Mouse (Mus musculus): ENCODE results near the gene Gm49661.

The Gm49661 gene

DNA sequence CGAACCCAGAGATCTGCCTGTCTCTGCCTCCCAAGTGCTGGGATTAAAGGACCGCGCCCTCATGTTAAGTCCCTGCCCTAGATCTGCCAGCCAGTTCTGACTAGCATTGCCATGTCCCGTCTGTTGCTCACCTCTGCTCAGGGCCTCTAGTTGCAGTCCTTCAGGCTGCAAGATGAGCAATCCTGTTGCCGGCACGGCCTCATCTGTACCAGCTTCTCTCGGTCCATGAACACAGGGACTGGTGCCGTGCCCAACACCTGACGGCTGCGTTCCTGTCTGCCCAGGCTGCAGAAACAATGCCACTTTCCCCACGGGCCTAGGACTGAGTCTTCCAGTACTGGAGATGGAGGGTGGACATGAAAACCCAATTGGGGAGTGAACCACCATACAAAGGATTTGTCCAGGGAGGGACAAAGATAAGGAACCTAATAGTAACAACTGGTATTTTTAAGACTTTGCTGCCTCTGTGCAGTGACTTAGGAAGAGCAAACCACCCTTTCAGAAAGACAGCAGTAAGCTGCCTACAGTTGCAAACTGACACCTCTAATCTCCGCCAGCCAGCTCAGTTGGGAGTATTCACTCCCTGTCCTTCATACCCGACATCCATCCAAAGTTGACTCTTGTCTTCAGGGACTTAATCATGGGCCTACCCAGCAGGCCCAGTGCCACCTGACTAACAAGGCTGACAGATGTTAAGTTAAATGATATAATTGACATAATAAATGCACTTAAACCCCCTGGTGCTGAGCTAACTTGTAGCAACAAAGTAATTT is 1.5 kb downstream of the Gm49661 start:
- no peak for DNase-seq (ENCODE audit: extremely low spot score, low spot score)

- no peak for DNase-seq (ENCODE audit: extremely low spot score, low spot score)
Observed at GRCm38 (mm10) chr8:84966603-84967002, 2.6 kb downstream of the Gm49661 start.

DNA sequence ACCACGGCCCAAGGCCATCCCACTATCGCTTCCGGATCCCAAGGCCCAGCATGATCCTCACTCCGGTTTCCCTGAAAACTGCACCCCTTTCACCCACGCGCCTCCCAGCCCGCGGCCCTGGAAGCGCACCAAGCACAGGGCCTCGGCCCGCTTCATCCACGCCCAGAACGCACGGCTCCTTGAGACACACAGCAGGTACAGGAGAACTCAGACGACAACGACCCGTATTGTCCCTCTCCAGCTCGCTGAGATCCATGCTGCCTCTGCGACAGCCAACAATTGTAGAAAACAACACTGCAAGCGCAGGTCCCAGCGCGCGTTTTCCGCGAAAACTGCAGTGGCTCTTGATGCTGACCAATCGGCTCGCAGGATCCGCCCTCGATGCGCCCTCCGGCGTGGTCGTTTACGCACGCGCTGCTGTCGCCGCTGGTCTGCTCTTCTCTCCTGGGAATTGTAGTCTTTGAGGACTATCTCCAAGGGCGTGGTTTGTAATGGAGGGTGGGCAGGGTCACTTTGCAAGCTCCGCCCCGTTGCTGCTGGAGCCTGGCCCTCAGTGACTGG is 3.4 kb downstream of the Gm49661 start:
- peak; percentile 91 for DNase-seq (ENCODE audit: extremely low spot score, low spot score)

- DNase-seq (ENCODE audit: extremely low spot score, low spot score) = no peak
Observed at GRCm38 (mm10) chr8:84963952-84964351, 5.3 kb downstream of the Gm49661 start.

GRCm38 (mm10) chr8:84959811-84960210 is 9.4 kb downstream of the Gm49661 start:
- DNase-seq (ENCODE audit: extremely low spot score, low spot score) = no peak

GRCm38 (mm10) chr8:84956768-84957167 is 12.5 kb downstream of the Gm49661 start:
- peak; percentile 79 for DNase-seq (ENCODE audit: extremely low spot score, low spot score)

- no peak for DNase-seq (ENCODE audit: extremely low spot score, low spot score)
Observed at GRCm38 (mm10) chr8:84952612-84953255, 16.5 kb downstream of the Gm49661 start.

DNA sequence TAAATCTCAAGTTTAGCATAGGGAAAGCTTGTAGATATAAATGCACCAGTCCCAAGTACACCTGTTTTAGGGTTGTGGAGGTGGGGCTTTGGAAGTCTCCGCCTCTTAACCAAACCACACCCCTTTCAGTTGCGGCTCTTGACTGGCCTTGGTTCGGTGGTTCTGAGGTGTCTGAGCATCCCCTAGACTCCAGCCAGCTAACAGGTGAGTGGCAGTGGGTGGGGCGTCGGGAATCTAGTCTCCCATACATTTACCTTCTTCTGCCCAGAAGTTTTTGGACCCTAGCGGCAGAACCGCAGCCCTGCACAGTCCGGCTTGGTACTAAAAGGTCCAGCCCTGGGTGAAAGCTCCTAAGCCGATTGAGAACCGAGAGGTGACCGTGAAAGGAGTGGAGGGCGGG is 19.5 kb downstream of the Gm49661 start:
- DNase-seq (ENCODE audit: extremely low spot score, low spot score) = no peak

DNA sequence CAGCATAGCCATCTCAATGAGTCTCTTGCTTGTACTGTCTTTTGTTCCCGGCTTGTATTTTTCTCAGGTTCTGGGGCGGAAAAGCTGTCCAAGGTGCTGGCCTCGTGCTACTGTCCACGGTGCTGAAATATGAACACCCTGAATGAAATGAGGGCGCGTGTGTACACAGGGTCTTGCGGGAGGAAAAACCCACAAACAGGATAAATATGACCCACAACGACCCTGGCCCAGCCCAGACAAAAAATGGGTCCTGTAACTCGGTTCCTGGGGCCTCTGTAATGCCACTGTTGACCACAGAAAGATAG is 22.0 kb downstream of the Gm49661 start:
- peak; percentile 64 for DNase-seq (ENCODE audit: extremely low spot score, low spot score)

DNA sequence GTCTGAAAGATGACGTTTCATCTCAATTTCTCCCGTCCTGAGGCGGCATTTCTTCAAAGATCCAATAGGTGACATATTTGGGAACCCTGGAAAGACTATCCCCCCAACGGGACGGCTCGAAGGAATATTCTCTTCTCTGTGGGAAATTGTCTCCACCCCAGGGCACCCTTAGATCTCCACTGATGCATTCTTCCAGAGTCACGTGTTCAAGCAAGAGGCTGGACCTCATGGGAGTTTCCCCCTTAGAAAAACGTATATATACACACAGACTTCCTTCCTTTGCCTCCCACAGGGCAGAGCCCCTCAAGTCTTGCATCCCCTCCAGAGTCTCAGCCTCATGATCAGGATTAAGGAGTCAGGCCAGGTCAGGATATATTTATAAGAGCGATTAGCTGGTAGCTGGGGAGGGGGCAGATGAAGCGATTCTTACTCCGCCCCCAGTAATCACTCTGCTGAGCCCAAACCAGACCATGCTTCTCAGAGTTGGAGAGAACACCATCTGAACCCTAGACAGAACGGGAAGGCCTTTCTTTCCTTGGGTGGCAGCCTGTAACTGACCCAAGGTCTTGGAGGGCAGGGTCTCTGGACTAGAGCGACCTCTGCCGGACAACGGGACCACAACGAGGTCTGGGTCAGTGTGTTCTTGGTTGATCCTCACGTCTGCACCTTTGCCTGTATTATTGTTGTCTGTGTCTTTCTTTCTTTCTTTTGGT is 22.5 kb downstream of the Gm49661 start, which contains the start of gene Rtbdn:
Rtbdn (plus strand) TSS at position 464 of the 713 bp plus-strand sequence.
- DNase-seq (ENCODE audit: extremely low spot score, low spot score) = peak; percentile 40

DNA sequence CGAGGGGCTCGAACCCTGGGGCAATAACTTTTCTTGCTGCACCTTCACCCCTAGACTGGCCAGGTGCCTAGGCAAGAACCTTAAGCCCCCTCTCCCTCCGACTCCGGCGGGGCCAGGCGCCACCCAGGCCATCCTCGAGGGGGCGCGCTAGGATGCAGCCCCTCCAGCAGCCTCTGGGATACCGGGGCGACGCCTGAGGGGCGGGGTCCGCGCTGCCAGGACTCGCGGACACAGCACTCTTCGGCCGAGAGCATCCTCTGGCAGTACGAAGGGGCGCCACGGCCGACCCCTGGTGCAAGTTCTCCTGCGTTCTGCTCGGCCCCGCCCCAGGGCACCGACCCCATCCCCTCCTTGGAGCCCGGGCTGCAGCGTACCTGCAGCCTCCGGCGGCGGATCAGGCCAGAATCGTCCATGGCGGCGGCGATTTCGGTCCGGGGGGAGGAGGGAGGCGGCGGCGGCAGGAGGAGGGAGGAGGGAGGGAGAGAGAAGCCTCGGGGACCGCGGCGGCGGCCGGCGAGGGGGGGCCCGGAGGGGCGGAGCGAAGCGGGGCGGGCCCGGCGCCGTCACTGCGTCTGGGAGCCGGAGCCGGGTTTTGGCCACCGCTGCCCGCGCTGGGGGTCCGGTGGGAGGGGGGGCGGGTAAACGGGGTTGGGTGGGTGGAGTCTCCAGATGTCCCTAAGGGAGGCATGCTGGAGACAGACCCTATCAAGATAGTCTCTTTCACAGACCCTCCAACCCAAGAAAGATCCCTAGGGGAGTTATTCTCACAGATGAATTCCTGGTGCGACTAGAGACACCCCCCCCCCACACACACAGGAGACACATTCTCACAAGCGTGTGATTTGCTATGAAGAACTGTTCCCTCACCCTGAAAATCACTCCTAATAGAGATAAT is 23.4 kb downstream of the Gm49661 start:
- peak; percentile 51 for DNase-seq (ENCODE audit: extremely low spot score, low spot score)

- DNase-seq (ENCODE audit: extremely low spot score, low spot score) = peak; percentile 32
Observed at GRCm38 (mm10) chr8:84945235-84945632, 24.0 kb downstream of the Gm49661 start.

- DNase-seq (ENCODE audit: extremely low spot score, low spot score) = peak; percentile 61
Observed at GRCm38 (mm10) chr8:84944478-84945160, 24.6 kb downstream of the Gm49661 start.

GRCm38 (mm10) chr8:84943699-84944098 is 25.5 kb downstream of the Gm49661 start:
- DNase-seq (ENCODE audit: extremely low spot score, low spot score) = no peak

DNA sequence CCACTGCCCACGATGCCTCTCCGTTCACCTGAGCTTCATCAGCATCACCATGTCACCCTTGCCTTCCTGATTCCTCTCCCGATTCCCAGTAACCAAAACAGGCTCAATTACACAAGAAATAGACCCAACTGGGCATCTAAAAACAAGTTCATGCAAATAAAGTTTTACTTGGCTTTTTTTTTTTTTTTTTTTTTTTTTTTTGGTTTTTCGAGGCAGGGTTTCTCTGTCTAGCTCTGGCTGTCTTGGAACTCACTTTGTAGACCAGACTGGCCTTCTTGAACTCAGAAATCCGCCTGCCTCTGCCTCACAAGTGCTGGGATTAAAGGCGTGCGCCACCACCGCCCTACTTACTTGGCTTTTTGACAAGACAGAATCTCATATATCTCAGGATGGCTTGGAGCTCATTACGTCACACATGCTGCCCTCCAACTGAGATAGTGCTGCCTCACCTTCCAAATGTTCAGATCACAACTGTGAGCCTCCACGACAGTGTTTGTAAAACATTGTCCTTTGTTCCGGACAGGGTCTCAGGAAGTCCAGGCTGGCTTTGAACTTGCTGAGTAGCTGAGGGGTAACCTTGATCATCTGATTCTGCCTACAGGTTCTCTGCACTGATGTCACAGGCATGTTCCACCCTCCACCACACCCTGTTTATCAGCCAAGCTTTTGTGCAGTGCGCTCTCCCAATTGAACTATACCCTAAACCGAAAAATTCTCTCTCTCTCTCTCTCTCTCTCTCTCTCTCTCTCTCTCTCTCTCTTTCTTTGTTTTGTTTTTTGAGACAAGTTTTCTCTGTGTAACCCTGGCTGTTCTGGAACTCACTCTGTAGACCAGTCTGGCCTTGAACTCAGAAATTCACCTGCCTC is 31.4 kb downstream of the Gm49661 start:
- no peak for DNase-seq (ENCODE audit: extremely low spot score, low spot score)

DNA sequence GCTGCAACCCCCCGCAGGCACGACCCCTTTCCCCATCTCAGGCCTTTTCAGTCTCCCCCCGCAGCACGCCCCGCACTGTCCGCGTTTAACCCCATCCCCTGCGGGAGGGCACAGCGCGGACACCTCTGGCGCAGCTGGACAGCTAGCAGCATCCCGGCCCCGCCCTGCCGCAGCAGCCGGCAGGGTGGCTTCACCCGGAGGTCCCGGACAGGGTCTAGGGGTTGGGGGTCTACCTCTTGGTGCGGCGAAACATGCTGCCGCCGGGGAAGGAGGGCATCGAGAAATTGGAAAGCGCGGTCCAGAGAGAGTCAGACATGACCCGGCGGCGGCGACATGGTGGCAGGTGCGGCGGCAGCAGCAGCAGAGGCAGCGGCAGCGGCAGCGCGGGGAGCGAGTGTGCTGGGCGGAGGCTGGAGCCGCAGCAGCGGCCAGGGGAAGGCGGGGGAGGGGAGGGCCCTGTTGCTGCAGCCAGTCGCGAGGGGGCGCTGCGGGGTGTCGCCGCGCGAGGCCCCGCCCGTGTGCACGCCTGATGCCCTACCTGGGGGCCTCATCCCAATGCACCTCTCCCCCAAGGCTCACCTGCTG is 32.2 kb downstream of the Gm49661 start, which contains the start of gene Mast1:
Mast1 (minus strand) TSS at position 398 of the 585 bp plus-strand sequence.
- peak; percentile 66 for DNase-seq (ENCODE audit: extremely low spot score, low spot score)

GRCm38 (mm10) chr8:84936041-84936961 is 32.9 kb downstream of the Gm49661 start:
- no peak for DNase-seq (ENCODE audit: extremely low spot score, low spot score)

DNA sequence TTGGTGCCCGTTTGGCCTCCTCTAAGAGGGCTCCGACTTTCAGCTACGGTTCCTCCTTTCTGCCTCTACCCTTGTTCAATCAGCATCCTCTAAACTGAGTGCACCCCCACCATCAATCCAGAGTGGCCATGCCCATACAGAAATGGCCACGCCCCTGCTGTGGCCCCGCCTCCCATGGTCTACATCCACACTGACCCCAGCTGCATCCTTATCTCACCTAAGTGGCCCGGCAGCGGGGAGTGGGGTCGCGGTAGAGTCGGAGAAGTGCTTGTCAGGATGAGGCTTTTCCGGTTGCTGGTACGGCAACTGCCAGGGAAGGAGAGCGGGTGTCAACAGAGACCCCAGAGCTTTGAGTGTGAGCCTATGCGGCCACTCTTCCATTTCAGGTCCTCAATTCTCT is 33.7 kb downstream of the Gm49661 start:
- peak; percentile 37 for DNase-seq (ENCODE audit: extremely low spot score, low spot score)
